Mouse (Mus musculus) right cerebral cortex, adult 2 months (tissue): ENCODE data around the gene 4930444G20Rik.
A peak's percentile ranks its signal among the peaks of the same experiment; 100 is the strongest.
"Not testable (repeated sequence)": the region's sequence is repeated elsewhere in the genome, so short reads cannot be mapped to it uniquely, and the experiment has no call there.

Experiments used
- DNase-seq, 2 experiments: peaks; one replicate each; pipeline ENCODE4 v3.0.0; 2021 to 2022; ENCODE audit warnings: low spot score in 2 of 2

Gene 4930444G20Rik

GRCm38 (mm10) chr10:22067979-22068378 is at the start of gene 4930444G20Rik:
TSS of gene 4930444G20Rik (minus strand) at chr10:22068079.
- DNase-seq: not testable (repeated sequence)

GRCm38 (mm10) chr10:22074531-22074930 is 6.7 kb upstream of the 4930444G20Rik start:
- no peak for DNase-seq

GRCm38 (mm10) chr10:22072739-22073138 is 4.9 kb upstream of the 4930444G20Rik start:
- no peak for DNase-seq

GRCm38 (mm10) chr10:22070576-22070975 is 2.7 kb upstream of the 4930444G20Rik start:
- no peak for DNase-seq

GRCm38 (mm10) chr10:22070168-22070567 is 2.3 kb upstream of the 4930444G20Rik start:
- no peak for DNase-seq

GRCm38 (mm10) chr10:22059415-22059814 is 8.5 kb downstream of the 4930444G20Rik start:
- no peak for DNase-seq

GRCm38 (mm10) chr10:22059026-22059325 is 8.9 kb downstream of the 4930444G20Rik start:
- no peak for DNase-seq

- DNase-seq: peak; percentile 90 to 92
Observed at GRCm38 (mm10) chr10:22058218-22059025, 9.5 kb downstream of the 4930444G20Rik start.

- no peak for DNase-seq
Observed at GRCm38 (mm10) chr10:22055308-22055707, 12.6 kb downstream of the 4930444G20Rik start.

- DNase-seq: peak; percentile 63 to 73
Observed at GRCm38 (mm10) chr10:22036256-22036655, 31.6 kb downstream of the 4930444G20Rik start.

- peak; percentile 20 to 21 for DNase-seq
Observed at GRCm38 (mm10) chr10:22034303-22034702, 33.6 kb downstream of the 4930444G20Rik start.

- no peak for DNase-seq
Observed at GRCm38 (mm10) chr10:22018618-22019017, 49.3 kb downstream of the 4930444G20Rik start.

- no peak for DNase-seq
Observed at GRCm38 (mm10) chr10:22017469-22018159, 50.3 kb downstream of the 4930444G20Rik start.
